Mouse (Mus musculus) layer of hippocampus, adult 18-20 months (tissue): Measurements from ENCODE around the gene Gpr31b. TPM values are rescaled to one million over a fixed set of nuclear protein-coding genes. Genes with fewer than 3 reads are reported as not detected.

ENCODE experiments used
- total RNA-seq, 2 experiments: library from RNA; stranded (reverse); gene quantifications; 2 replicates each; pipeline ENCODE4 v1.2.3; 2021

The Gpr31b gene
- total RNA-seq, 2 experiments from 2014 or later, result not detected

Other genes with a start within 250 kb of the Gpr31b start
- gene Mas1, start 184.2 kb downstream of the Gpr31b start, total RNA-seq, result 10 to 100 TPM; 60.6 to 71.7 TPM
- not detected for gene Mrgprh, start 176.3 kb downstream of the Gpr31b start, total RNA-seq
- gene Pnldc1, start 142.1 kb downstream of the Gpr31b start, total RNA-seq, result 1 to 10 TPM in 1 of 2 experiments, under 1 TPM in 1; 0.97 to 2.0 TPM
- 100 to 1,000 TPM; 211 to 215 TPM for gene Tcp1, start 136.6 kb downstream of the Gpr31b start, total RNA-seq
- 10 to 100 TPM; 63.4 to 64.5 TPM for gene Mrpl18, start 136.0 kb downstream of the Gpr31b start, total RNA-seq
- 1 to 10 TPM; 5.8 to 6.5 TPM for gene Acat3, start 111.7 kb downstream of the Gpr31b start, total RNA-seq
- gene Acat2, start 91.5 kb downstream of the Gpr31b start, total RNA-seq, result 10 to 100 TPM; 48.9 to 49.2 TPM
- 10 to 100 TPM; 54.6 to 54.8 TPM for gene Wtap, start 58.1 kb downstream of the Gpr31b start, total RNA-seq
- 100 to 1,000 TPM; 270 to 271 TPM for gene Sod2, start 45.5 kb downstream of the Gpr31b start, total RNA-seq
- under 1 TPM; 0.33 to 0.54 TPM for gene Tcp10b, start 8.8 kb upstream of the Gpr31b start, total RNA-seq
- gene Unc93a, start 79.5 kb upstream of the Gpr31b start, total RNA-seq, result not detected
- not detected for gene Smok2a, start 168.9 kb upstream of the Gpr31b start, total RNA-seq
- gene Smok2b, start 178.0 kb upstream of the Gpr31b start, total RNA-seq, result not detected